Mouse (Mus musculus) ES-CJ7 (cell line): ENCODE data around the gene Ctc1.

Experiments used
- DNase-seq: peaks from one replicate; pipeline ENCODE4 v3.0.0; 2011; ENCODE audit warnings: low read depth, low spot score

Ctc1 gene

DNA sequence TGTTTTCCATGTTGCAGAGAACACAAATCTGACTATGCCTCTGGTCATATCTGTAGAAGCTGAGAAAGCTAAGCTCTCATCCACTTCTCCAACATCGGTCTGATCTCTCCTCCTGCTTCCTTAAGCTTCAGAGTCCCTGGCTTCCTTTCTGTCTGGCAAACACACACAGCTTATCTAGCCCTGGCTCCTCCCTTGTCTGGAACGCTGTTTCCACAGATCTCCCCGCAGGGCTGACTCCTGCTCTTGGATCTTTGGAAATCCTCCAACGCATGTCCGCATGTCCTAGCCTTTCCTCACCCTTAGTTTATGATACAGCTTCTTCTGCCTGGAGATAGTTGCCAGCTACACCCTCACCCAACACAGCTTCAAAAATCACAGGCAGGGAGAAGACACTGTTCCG is 51.9 kb downstream of the Ctc1 start:
- peak; percentile 25 for DNase-seq

DNA sequence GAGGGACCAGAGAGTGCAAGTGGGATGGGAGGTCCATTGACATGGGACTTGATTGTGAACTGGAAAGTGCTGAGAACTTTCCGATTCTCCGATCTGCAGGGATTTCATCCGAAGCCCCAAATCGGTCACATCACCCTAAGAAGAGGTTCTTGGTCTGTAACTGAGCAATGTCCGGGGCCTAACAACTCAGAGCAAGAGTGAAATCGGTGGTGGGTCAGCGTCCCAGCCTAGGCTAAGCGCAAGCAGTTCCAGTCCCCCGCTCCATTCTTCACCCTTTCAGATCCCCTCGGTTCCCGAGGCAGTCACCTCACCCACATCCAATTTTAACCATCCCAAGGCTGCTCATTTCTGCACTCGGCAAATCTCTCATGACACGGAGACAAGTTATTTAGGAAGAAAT is 54.4 kb downstream of the Ctc1 start:
- DNase-seq, result no peak

DNA sequence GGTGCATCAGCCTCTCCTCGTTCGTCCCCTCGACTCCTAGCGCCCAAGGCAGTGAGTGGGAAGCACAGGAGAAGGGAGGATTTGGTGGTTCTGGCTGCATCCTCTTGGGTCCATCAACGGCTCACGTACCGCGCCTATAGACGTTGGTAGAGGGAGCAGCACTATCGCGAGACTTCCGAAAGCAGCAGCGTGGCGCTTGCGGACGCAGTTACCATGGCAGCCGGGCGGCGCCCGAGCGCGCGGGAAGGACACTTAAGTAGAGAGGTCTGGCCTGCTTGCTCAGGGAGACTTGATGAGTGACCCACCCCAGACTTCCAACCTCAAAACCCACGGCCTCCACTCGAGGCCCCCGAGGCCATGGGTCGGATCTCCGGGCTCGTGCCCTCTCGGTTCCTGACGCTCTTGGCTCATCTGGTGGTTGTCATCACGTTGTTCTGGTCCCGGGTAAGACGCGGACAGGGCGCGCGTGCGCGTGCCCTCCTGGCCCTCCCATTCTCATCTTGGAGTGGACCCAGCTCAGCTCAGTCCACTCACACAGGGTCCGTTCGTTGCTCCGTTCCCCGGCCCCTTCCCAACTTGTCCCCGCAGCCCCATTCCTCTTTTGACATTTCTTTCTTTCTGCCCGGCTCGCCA is 55.0 kb downstream of the Ctc1 start, which contains the start of gene Tmem107:
Gene Tmem107, plus strand, starts transcription at position 217 of the 633 bp plus-strand sequence.
- DNase-seq, result peak; percentile 97

DNA sequence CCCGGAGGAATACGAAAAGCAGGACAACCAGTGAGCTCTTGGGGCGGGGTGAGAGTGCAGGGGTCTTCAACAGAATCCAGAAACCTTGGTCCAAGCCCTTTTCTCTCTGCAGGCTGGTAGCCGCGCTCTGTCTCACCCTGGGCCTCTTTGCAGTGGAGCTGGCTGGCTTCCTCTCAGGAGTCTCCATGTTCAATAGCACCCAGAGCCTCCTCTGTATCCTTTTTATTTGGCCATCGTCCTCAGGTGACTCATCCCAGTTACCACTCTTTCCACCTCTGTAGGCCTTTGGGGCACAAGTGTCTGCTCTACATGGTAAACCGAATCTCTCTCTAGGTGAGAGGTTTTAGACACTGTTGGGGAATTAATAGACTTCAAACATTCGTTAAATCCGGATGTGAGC is 55.6 kb downstream of the Ctc1 start:
- no peak for DNase-seq

DNA sequence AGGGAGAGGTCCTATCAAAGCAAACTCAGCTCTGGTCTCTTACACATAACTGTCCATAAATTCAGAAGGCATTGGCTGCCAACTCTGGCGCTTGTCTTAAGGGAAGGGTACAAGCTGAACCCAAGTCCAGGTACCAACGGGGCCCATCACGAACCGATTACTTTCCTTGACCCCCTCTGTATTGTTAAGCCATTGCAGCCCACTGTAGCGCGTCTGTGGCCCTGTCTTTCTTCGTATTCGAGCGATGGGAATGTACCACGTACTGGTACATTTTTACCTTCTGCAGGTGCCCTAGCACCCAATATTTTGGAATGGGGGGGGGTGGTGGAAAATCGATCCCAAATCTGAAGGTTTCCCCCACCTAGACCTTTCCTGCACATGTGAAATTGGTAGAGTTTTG is 56.5 kb downstream of the Ctc1 start:
- DNase-seq, result no peak

DNA sequence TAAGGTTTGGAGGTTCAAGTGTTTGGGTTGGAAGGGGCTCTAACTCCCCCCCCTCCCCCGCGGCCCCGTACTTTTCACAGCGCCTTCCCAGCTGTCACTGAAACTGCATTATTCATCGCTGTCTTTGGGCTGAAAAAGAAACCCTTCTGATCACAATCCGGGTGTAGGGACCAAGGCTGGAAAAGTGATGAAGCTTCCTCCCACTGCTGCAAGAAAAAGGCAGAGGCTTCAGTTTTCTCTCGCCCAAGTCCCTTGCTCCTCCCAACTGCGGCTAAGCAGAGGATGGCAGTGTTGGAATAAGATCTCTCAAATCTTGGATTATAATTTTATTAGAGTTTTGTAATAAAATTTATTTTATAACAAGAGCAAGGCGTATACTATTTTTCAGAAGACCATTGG is 57.0 kb downstream of the Ctc1 start:
- DNase-seq, result no peak

DNA sequence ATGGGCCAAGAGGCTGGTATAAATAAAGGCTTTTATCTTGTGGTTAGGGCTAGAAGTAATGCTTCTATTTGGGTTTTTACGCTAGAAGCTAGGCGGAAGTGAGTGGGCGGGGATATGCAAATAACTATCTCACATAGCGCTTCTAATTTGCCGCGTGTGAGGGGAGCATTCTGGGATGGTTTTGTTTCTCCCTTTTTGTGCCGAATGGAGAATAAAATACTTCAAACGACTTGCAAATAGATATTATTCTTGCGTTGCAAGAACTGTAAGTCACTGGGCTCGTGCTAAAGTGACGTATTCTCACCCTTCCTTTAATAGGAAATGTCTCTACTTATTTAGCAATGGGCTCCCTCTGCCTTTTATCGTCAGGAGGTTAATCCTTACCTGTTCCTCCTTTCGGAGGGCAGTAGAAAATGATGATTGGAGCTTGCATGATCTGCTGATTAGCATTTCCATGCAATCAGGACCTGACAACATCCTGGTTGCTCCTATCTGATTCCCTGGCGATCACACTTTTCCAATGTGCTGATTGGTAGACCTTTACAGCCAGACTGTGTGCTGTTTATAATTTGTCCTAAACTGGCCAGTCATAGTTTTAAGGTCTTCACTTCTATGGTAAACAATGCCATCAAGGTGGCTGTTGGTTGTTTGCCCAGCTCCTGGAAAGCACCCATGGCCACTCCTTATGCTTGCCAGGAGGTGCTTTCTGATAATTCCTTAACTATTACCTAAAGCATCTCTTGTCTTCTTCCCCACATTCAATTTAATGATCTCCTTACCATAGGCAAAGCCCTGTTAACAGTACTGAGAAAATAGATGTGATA is 57.6 kb downstream of the Ctc1 start:
- DNase-seq, result peak; percentile 98

DNA sequence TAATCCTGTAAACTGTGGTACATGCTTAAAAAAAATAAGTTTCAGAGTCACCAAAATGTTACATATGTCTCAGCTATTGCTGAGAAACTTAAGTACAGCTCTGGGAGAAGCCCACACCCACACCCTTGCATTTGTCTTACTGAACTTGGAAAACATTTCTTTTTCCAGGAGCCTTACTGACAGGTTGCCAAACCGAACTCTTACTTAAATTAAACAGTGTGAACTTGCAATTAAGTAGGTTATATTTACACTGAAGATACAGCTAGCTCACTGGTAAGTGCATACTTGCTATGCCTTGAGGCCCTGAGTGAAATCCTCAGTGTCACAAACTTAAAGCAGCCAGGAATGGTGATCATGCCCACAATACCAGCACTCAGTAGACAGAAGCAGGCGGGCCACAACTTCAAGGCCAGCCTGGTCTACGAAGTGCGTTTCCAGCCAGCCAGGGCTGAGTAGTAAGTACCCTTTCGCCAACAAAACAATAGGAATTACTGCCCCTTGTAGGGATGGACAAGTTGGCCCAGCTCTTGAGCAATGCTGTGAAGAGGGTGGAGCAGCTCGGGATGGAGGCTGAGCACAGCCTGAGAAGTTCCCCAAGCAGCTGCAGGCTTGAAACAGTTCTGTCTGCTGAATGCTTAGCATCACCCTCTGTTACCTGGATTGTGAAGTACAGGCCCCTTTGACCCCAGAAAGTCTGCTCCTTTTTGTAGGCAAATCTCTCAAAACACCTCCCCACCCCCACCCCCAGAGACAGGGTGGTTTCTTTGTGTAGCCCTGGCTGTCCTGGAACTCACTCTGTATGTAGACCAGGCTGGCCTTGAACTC is 58.5 kb downstream of the Ctc1 start:
- peak; percentile 71 for DNase-seq

DNA sequence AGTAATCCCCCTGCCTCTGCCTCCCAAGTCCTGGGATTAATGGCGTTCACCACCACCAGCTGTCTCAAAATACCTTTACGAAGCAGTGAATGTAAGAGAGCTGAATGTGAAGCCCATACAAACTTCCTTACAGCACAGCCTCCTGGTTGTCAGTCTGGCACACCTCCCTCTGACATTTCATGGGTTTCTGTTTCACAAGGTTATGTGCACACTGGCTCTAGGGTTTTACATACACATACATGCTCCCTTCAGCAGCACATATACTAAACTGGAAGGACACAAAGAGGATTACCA is 59.0 kb downstream of the Ctc1 start:
- no peak for DNase-seq

DNA sequence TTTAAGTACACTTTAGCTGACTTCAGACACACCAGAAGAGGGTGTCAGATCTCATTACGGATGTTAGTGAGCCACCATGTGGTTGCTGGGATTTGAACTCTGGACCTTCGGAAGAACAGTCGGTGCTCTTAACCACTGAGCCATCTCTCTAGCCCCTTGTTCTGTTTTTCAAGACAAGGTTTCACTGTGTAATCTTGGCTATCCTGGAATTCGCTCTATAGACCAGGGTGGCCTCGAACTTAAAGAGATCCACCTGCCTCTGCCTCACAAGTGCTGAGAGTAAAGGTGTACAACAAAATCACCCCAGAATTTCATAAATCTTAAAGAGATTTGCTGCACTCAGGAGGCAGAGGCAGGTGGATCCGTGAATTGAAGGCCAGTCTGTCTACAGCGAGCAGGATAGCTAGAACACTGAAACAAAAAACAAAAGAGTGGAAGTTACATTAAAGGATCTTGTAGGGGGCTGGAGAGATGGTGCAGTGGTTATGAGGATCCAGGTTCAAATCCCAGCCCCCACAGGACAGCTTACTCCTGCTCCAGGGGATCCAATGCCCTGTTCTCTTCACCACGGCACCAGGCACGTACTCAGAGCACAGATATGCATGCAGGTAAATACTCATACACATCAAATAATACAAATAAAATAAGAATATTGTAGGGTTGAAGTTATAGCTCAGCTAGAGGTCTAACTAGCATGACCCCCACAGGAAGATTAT is 60.2 kb downstream of the Ctc1 start:
- peak; percentile 90 for DNase-seq

DNA sequence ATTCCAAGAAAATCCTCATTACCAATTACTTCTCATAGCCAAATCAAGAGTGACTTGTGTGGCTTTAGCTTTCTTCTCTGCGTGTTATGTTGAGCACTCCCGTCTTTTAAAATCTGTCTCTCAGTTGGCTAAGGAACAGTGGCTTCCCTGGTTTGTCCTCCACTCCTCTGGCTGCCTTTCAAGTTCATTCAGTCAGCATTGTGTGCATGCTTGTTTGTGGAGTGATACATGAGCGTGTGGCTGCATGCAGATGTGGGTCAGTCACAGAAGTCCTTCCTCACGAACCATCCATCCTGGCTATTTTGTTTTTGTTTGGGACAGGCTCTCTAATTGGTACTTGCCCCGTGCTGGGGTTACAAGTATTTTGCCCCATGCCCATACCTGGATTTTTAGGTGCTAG is 60.9 kb downstream of the Ctc1 start:
- DNase-seq, result no peak

DNA sequence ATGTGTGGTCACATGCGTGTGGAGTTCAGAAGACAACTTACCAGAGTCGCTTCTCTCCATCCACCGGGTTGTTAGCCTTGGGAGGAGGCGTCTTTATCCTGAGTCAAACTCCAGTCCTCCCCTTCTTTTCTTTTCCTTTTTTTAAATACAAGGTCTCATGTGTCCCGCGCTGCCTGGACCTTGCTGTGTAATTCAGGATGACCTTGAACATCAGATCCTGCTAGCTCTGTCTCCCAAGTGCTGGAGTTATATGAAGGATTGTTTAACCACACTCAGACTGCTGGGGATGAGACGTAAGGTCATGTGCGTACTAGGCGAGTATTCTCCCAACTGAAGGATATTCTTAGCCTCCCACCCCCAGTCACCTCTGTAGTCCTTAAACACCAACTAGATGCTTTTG is 61.6 kb downstream of the Ctc1 start:
- DNase-seq, result no peak

DNA sequence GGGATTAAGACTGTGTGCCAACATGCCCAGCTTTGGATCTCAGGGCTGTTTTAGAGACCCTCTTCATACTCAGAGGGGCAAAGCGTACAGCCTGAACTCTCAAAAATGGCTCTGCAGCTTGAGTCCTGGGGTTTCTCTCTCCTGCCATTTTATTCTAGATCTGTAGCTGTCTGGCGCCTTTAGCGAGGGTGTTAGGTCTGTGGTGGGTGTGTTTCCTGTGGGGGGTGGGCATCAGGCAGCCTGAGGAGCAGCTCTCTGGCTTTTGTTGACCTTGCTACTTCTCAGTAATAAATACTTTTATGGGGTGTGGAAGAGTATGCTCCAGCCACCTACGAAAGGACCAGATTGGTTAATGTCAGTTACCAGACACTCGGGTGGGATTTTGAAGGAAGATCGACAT is 62.3 kb downstream of the Ctc1 start:
- DNase-seq, result no peak

DNA sequence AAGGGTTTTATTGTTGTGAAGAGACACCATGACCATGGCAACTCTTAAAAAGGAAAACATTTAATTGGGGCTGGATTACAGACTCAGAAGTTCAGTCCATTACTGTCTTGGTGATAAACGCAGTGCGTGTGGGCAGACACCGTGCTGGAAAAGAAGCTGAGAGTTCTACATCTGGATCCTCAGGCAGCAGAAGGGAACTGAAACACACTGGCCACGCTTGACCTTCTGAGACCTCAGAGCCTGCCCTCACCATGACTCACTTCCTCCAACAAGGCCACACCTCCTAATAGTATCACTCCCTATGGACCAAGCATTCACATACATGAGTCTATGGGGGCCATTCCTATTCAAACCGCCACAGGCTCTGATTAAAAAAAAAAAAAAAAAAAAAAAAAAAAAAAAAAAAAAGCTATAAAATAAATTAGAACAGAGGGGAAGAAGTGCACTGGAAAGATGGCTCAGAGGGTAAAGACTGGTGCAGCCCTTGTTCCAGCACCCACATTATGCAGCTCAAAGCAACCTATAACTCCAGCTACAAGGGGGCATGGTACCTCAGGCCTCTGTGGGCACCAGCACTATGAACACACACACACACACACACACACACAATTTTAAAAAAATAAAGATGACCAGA is 63.2 kb downstream of the Ctc1 start:
- no peak for DNase-seq

DNA sequence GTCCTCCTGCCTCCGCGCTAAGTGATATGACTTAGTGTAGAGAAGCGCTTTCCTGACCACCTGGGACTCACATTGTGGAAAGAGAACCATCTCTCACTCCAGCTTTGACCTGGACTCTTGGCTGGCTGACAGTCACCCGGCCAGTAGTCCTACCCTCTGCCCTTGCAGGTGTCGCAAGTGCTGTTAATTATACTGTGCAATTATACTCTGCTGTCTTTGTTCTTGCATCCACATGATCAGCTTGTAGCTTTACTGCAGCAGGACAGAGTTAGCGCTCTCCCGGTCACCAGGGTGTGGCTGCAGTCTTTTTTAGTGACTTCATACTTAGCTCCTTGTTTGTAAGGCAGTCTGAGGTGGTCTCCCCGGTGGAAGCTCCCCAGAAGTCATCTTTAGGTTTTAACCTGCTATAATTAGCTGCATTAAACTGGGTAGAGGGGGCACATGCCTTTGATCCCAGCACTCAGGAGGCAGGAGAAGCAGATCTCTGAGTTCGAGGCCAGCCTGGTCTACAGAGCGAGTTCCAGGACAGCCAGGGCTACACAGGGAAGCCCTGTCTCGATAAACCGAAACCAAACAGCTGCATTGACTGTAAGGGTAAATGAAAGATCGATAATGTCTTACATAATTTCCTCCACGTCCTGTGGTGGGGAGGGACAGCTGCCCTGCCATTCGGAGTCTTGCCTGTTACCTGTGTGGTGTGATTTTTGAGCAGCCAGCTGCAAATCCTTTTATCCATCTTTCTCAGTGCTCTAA is 64.6 kb downstream of the Ctc1 start:
- no peak for DNase-seq

DNA sequence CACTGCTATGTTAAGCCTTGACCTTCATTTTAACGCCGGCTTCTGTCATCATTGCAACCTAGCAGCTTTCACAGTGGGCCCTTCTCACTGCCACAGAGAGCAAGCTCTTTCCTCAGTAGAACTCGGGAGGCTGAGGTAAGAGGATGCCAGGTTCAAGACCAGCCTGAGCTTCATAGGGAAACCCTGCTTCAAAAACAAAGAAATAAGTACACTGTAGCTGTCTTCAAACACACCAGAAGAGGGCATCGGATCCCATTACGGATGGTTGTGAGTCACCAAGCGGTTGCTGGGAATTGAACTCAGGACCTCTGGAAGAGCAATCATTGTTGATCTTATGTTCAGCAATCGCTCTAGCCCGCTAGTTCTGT is 65.1 kb downstream of the Ctc1 start:
- peak; percentile 72 for DNase-seq

DNA sequence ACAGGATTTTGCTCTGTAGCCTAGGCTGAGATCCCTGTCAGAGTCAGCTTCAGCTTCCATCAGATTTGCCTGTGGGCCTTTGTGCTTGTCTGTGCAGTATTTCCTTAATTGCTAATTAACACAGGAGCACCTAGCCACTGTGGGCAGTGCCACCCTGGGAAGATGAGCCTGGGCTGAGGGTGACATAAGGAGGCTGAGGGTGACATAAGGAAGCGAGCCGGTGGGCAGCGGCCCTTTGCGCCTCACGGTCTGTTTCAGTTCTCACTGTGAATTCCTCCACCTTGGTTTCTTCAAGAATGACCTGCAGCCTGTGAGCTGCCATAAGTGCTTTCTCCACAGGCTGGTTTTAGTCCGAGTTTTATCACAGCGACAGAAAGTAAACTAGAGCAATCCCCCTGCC is 65.9 kb downstream of the Ctc1 start:
- no peak for DNase-seq

DNA sequence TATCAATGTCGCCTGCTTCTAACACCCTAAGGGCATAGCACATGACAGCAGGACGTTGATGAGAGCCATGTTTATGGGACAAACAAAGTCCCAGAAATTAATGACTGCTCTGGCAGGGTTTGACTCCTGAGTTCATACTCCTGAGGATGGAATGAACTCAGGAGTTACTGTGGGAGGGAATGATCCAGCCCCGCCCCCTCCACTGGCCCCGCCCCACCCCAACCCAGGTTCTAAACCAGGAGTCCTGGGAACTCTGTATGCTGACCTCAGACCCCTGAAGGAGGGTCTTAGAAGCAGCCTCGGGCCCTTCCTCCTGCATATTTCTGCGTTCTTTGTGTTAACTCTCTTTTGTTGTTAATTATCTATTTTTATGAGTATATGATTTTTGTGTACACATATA is 69.9 kb downstream of the Ctc1 start:
- DNase-seq, result no peak
